Mouse (Mus musculus) MEL (cell line): Measurements from ENCODE around the gene Neurl4. TPM values are rescaled to one million over a fixed set of nuclear protein-coding genes. Genes with fewer than 3 reads are reported as not detected.

Experiments
- DNase-seq: peaks from one replicate; pipeline ENCODE4 v3.0.0; 2011; ENCODE audit warnings: low read depth, low spot score
- H3K27ac ChIP-seq: 2 replicates; pipeline ENCODE4 v1.5.1; 2012; ENCODE audit warnings: low read depth, mild to moderate bottlenecking, control low read depth, low read length, moderate library complexity; ENCODE audit not compliant: control insufficient read depth
- H3K27me3 ChIP-seq, 2 experiments: fragments of 150-350 bp in 1 of 2; sonication (generic) in 1 of 2; 2 replicates each; pipeline ENCODE4 v1.6.1; 2012; ENCODE audit warnings: low read length in 2 of 2, mild to moderate bottlenecking in 2 of 2, improper control_type of control experiment in 1 of 2, moderate library complexity in 1 of 2; ENCODE audit not compliant: insufficient read depth in 2 of 2, control insufficient read depth in 1 of 2
- H3K36me3 ChIP-seq, 2 experiments: 2 replicates each; pipeline ENCODE4 v1.6.1; 2012 to 2014; ENCODE audit warnings: low read length in 2 of 2, improper control_type of control experiment in 1 of 2, inconsistent platforms in 1 of 2, mild to moderate bottlenecking in 1 of 2; ENCODE audit not compliant: insufficient read depth in 2 of 2, control insufficient read depth in 1 of 2
- H3K4me1 ChIP-seq, 2 experiments: fragments of 150-350 bp in 1 of 2; sonication (generic) in 1 of 2; 2 replicates each; pipeline ENCODE4 v1.6.1; 2012; ENCODE audit warnings: low read length in 2 of 2, improper control_type of control experiment in 1 of 2, mild to moderate bottlenecking in 1 of 2; ENCODE audit not compliant: insufficient read depth in 2 of 2, control insufficient read depth in 1 of 2
- H3K4me3 ChIP-seq, 2 experiments: fragments of 150-350 bp in 1 of 2; sonication (generic) in 1 of 2; 2 replicates each; pipeline ENCODE4 v1.5.1; 2012; ENCODE audit warnings: low read depth in 2 of 2, low read length in 2 of 2, mild to moderate bottlenecking in 2 of 2, moderate library complexity in 2 of 2, control low read depth in 1 of 2, improper control_type of control experiment in 1 of 2; ENCODE audit not compliant: control insufficient read depth in 1 of 2, insufficient read depth in 1 of 2
- H3K79me2 ChIP-seq: 2 replicates; pipeline ENCODE4 v1.6.1; 2012; ENCODE audit warnings: mild to moderate bottlenecking, low read length, moderate library complexity; ENCODE audit not compliant: control insufficient read depth, poor library complexity, insufficient read depth
- H3K9ac ChIP-seq: 2 replicates; pipeline ENCODE4 v1.6.1; 2012; ENCODE audit warnings: low read depth, mild to moderate bottlenecking, control low read depth, low read length, moderate library complexity; ENCODE audit not compliant: control insufficient read depth, poor library complexity, severe bottlenecking
- H3K9me3 ChIP-seq: fragments of 150-350 bp; sonication (generic); replicated peaks from 2 replicates; pipeline ENCODE4 v1.6.1; 2012; ENCODE audit warnings: mild to moderate bottlenecking, low read length, improper control_type of control experiment, moderate library complexity; ENCODE audit not compliant: insufficient read depth
- BHLHE40 ChIP-seq: IDR thresholded peaks from 2 replicates; pipeline ENCODE4 v1.6.1; 2012; ENCODE audit warnings: low read depth, mild to moderate bottlenecking, inconsistent platforms, low read length, improper control_type of control experiment, borderline replicate concordance
- CHD1 ChIP-seq: IDR thresholded peaks from 2 replicates; pipeline ENCODE4 v1.6.1; 2012; ENCODE audit warnings: low read depth, mild to moderate bottlenecking, inconsistent platforms, low read length, improper control_type of control experiment
- CHD2 ChIP-seq: IDR thresholded peaks from 2 replicates; pipeline ENCODE4 v1.6.1; 2011; ENCODE audit warnings: low read length, improper control_type of control experiment
- CTCF ChIP-seq, 3 experiments: IDR thresholded peaks in 2 of 3; conservative IDR thresholded peaks in 1 of 3; 2 replicates each; pipeline ENCODE4 v1.5.1; 2011 to 2012; ENCODE audit warnings: low read length in 3 of 3, low read depth in 2 of 3, mild to moderate bottlenecking in 2 of 3, improper control_type of control experiment in 1 of 3, inconsistent platforms in 1 of 3, mixed read lengths in 1 of 3, moderate library complexity in 1 of 3; ENCODE audit not compliant: control insufficient read depth in 1 of 3, insufficient read depth in 1 of 3, poor library complexity in 1 of 3, severe bottlenecking in 1 of 3
- EP300 ChIP-seq, 2 experiments: IDR thresholded peaks; 2 replicates each; pipeline ENCODE4 v1.6.1; 2011; ENCODE audit warnings: improper control_type of control experiment in 2 of 2, low read length in 2 of 2, low read depth in 1 of 2, mild to moderate bottlenecking in 1 of 2
- ETS1 ChIP-seq: IDR thresholded peaks from 2 replicates; pipeline ENCODE4 v1.6.1; 2012; ENCODE audit warnings: low read depth, mild to moderate bottlenecking, inconsistent platforms, low read length, improper control_type of control experiment, moderate library complexity
- GABPA ChIP-seq: IDR thresholded peaks from 2 replicates; pipeline ENCODE4 v1.6.1; 2012; ENCODE audit warnings: low read depth, mild to moderate bottlenecking, inconsistent platforms, low read length, improper control_type of control experiment, moderate library complexity
- GATA1 ChIP-seq: IDR thresholded peaks from 2 replicates; pipeline ENCODE4 v1.6.1; 2011; ENCODE audit warnings: low read depth, low read length, improper control_type of control experiment
- HCFC1 ChIP-seq: IDR thresholded peaks from 2 replicates; pipeline ENCODE4 v1.6.1; 2012; ENCODE audit warnings: low read depth, mild to moderate bottlenecking, inconsistent platforms, low read length, improper control_type of control experiment, moderate library complexity
- MAZ ChIP-seq: IDR thresholded peaks from 2 replicates; pipeline ENCODE4 v1.6.1; 2012; ENCODE audit warnings: low read depth, mild to moderate bottlenecking, inconsistent platforms, low read length, improper control_type of control experiment
- MEF2A ChIP-seq: IDR thresholded peaks from 2 replicates; pipeline ENCODE4 v1.6.1; 2014; ENCODE audit warnings: low read depth, mild to moderate bottlenecking, inconsistent platforms, low read length, improper control_type of control experiment; ENCODE audit not compliant: poor library complexity, insufficient replicate concordance, severe bottlenecking; ENCODE audit errors: extremely low read depth
- MXI1 ChIP-seq: IDR thresholded peaks from 2 replicates; pipeline ENCODE4 v1.6.1; 2011; ENCODE audit warnings: mild to moderate bottlenecking, low read depth, low read length, improper control_type of control experiment
- MYB ChIP-seq: IDR thresholded peaks from 2 replicates; pipeline ENCODE4 v1.6.1; 2011; ENCODE audit warnings: mild to moderate bottlenecking, low read depth, low read length, improper control_type of control experiment
- NELFE ChIP-seq: IDR thresholded peaks from 2 replicates; pipeline ENCODE4 v1.6.1; 2011; ENCODE audit warnings: low read depth, low read length, improper control_type of control experiment
- NRF1 ChIP-seq: IDR thresholded peaks from 2 replicates; pipeline ENCODE4 v1.6.1; 2014; ENCODE audit warnings: low read depth, mild to moderate bottlenecking, inconsistent platforms, low read length, improper control_type of control experiment, moderate library complexity; ENCODE audit not compliant: poor library complexity, insufficient read depth, severe bottlenecking
- RCOR1 ChIP-seq: IDR thresholded peaks from 2 replicates; pipeline ENCODE4 v1.6.1; 2012; ENCODE audit warnings: low read depth, mild to moderate bottlenecking, inconsistent platforms, low read length, improper control_type of control experiment
- SIN3A ChIP-seq: IDR thresholded peaks from 2 replicates; pipeline ENCODE4 v1.6.1; 2012; ENCODE audit warnings: low read length, improper control_type of control experiment, inconsistent platforms
- SMC3 ChIP-seq: IDR thresholded peaks from 2 replicates; pipeline ENCODE4 v1.6.1; 2011; ENCODE audit warnings: low read depth, low read length, improper control_type of control experiment
- TAL1 ChIP-seq: IDR thresholded peaks from 2 replicates; pipeline ENCODE4 v1.6.1; 2012; ENCODE audit warnings: mild to moderate bottlenecking, inconsistent platforms, low read length, moderate library complexity, mixed read lengths
- TCF12 ChIP-seq: IDR thresholded peaks from 2 replicates; pipeline ENCODE4 v1.6.1; 2014; ENCODE audit warnings: low read depth, mild to moderate bottlenecking, inconsistent platforms, low read length, improper control_type of control experiment, moderate library complexity
- UBTF ChIP-seq: IDR thresholded peaks from 2 replicates; pipeline ENCODE4 v1.6.1; 2012; ENCODE audit warnings: low read depth, mild to moderate bottlenecking, inconsistent platforms, low read length, improper control_type of control experiment, moderate library complexity, borderline replicate concordance; ENCODE audit not compliant: insufficient read depth
- USF2 ChIP-seq, 2 experiments: IDR thresholded peaks; 2 replicates each; pipeline ENCODE4 v1.6.1; 2011 to 2012; ENCODE audit warnings: improper control_type of control experiment in 2 of 2, low read length in 2 of 2, borderline replicate concordance in 1 of 2, inconsistent platforms in 1 of 2, low read depth in 1 of 2, mild to moderate bottlenecking in 1 of 2; ENCODE audit not compliant: insufficient read depth in 1 of 2
- ZMIZ1 ChIP-seq: IDR thresholded peaks from 2 replicates; pipeline ENCODE4 v1.6.1; 2012; ENCODE audit warnings: low read depth, mild to moderate bottlenecking, inconsistent platforms, low read length, improper control_type of control experiment, moderate library complexity
- polyA plus RNA-seq, 2 experiments: library from polyadenylated mRNA; stranded (reverse) in 1 of 2; unstranded in 1 of 2; fragments of >175 nt in 1 of 2; fragments of >200 nt in 1 of 2; gene quantifications; 2 replicates each; pipeline versions ENCODE4 v1.2.1 to v1.2.4; 2012; ENCODE audit warnings: low replicate concordance in 2 of 2, low read depth in 1 of 2; ENCODE audit not compliant: insufficient read length in 2 of 2, insufficient read depth in 1 of 2, missing spikeins in 1 of 2
- total RNA-seq: library from RNA; depleted of rRNA; stranded (reverse); fragments of 300-350 nt; gene quantifications from 2 replicates; pipeline ENCODE4 v1.2.3, GENCODE M21; 2012

Neurl4 gene
- total and polyA plus RNA-seq, 3 experiments = 50.9 to 58.0 TPM; not detected in 1

DNA sequence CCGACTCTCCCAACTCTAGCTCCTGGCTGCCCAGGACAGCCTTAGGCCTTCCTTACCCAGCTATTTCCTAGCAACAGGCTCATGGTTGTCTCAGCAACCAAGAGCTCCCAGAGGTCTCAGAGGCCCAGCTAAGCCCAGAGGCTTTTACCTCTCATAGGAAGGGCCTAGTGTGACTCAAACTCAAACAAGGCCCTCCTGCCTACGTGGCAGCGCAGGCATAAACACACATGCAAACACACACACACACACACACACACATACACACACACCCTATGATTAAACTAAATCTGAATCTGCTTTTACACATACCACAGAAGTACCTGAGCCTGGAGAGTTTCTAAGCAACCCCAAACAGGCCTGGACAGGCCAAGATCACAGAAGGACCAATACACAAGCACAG, 22.5 kb upstream of the Neurl4 start:
- TF ChIP-seq TAL1 (no peak), MXI1 (no peak), ETS1 (no peak), CHD1 (no peak), CTCF (IDR thresholded peaks at IDR 0.05 in 2 of 3, conservative IDR thresholded peaks at IDR 0.05 in 1 of 3; ENCODE audit: control insufficient read depth in 1 of 3, insufficient read depth in 1 of 3, low read depth in 2 of 3, low read length in 3 of 3, poor library complexity in 1 of 3, severe bottlenecking in 1 of 3) (no peak), MAZ (no peak), NRF1 (no peak), MEF2A (no peak), BHLHE40 (no peak), CHD2 (no peak), NELFE (no peak), GATA1 (no peak), ZMIZ1 (no peak), USF2 (IDR thresholded peaks at IDR 0.05; ENCODE audit: borderline replicate concordance in 1 of 2, insufficient read depth in 1 of 2, low read depth in 1 of 2, low read length in 2 of 2) (no peak), HCFC1 (no peak), TCF12 (no peak), MYB (no peak), UBTF (no peak)
- Histone ChIP-seq H3K4me1 (peaks cover 11 to 57% of the 10 kb centered on the region in 2 experiments), H3K79me2 (no peaks in the 10 kb centered on the region), H3K9ac (no peak overlapping the region), H3K9me3 (no peaks in the 10 kb centered on the region), H3K36me3 (peaks cover 0 to 33% of the 10 kb centered on the region in 2 experiments; a peak in 2 of 4 replicates), H3K27me3 (no peaks in the 10 kb centered on the region), H3K4me3 (no peak overlapping the region), H3K27ac (peak overlapping the region; percentile 39)
- no peak for DNase-seq

DNA sequence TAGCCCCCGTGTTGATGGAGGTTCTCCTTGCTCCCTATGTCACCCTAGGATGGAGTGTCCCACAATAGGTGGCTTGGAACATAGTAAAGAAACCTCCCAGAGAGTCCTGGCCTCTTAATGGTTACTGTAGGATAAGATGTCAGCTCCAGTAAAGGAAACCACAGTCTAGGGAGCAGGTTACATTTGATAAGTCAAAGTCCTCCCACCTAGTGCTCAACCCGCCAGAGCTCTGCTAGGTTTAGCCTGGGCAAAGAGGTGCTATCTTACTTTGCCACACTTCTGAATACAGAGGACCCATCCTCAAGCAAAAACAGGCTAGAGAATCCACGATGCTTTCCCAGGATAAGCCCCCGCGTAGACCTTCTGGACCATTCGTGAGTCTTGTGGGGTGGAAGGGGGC, 21.9 kb upstream of the Neurl4 start:
- Histone ChIP-seq H3K4me3 (no peak overlapping the region), H3K36me3 (peaks cover 0 to 36% of the 10 kb centered on the region in 2 experiments; a peak in 2 of 4 replicates), H3K27ac (peak overlapping the region; percentile 64), H3K79me2 (no peaks in the 10 kb centered on the region), H3K9me3 (no peaks in the 10 kb centered on the region), H3K27me3 (no peaks in the 10 kb centered on the region), H3K4me1 (peaks cover 11 to 62% of the 10 kb centered on the region in 2 experiments), H3K9ac (0 out of 2 replicates have a peak overlapping the region, but pooled peaks have one; percentile 11)
- peak; percentile 83 for DNase-seq
- TF ChIP-seq TCF12 (peak; percentile 73), ETS1 (peak; percentile 22; the same call in 1 of the 2 replicates), RCOR1 (peak; percentile 72), EP300 (IDR thresholded peaks at IDR 0.05; ENCODE audit: low read depth in 1 of 2, low read length in 2 of 2) (peak; percentile 80 to 89), TAL1 (peak; percentile 78), BHLHE40 (no peak), CHD1 (no peak), SMC3 (peak; percentile 19; the same call in 1 of the 2 replicates), SIN3A (peak; percentile 43; the same call in 1 of the 2 replicates), CHD2 (no peak), MXI1 (0 out of 2 replicates have a peak, but pooled peaks have one; percentile 7), GATA1 (peak; percentile 86), GABPA (no peak)
